Mouse (Mus musculus) MEL-GATA-1-ER (cell line): ENCODE data around the gene Polr3h.
"Not testable (repeated sequence)": the region's sequence is repeated elsewhere in the genome, so short reads cannot be mapped to it uniquely, and the experiment has no call there.

Experiments used
- DNase-seq: peaks from one replicate; pipeline ENCODE4 v3.0.0-alpha.2; 2012; ENCODE audit warnings: low read depth; ENCODE audit errors: extremely low read depth

The Polr3h gene

GRCm38 (mm10) chr15:81917621-81918463, 8.2 kb downstream of the Polr3h start:
- peak; percentile 23 for DNase-seq

GRCm38 (mm10) chr15:81917201-81917600, 8.8 kb downstream of the Polr3h start:
- DNase-seq, result no peak

DNA sequence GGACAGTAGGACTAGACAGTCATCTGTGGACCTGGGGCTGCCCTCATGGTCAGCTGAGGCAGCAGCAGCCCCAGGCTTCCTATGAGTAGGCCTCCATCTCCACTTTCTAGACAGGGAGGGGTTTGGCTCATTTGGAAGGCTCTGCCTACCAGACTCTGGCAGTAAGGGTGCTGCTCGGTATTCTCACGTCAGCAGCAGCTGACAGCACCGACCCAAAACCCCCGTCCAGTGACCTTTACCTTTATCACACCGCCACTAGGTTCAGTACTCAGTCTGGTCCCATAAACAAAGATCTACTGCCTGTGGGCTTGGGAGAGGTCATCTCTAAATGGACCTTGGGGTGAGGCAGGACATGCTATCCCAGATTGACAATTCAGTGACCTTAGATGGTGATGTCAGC, 10.4 kb downstream of the Polr3h start:
- DNase-seq, result no peak

DNA sequence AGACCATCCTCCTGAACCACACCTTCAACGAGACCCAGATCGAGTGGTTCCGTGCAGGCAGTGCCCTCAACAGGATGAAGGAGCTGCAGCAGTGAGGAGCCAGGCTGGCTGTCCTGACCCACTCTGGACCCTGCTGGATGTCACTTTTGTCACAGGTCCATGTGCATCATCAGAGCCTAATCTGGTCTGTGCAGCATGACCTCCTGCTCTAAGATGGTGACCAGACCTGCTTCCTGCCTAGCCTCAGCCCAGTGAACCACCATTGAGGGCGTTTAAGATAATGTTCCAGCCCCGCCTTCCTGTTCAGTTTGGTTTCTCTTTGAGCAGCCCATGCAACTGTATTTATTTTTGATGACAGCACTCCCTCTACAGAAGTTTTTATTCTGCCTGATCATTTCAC, 11.4 kb downstream of the Polr3h start:
- no peak for DNase-seq

DNA sequence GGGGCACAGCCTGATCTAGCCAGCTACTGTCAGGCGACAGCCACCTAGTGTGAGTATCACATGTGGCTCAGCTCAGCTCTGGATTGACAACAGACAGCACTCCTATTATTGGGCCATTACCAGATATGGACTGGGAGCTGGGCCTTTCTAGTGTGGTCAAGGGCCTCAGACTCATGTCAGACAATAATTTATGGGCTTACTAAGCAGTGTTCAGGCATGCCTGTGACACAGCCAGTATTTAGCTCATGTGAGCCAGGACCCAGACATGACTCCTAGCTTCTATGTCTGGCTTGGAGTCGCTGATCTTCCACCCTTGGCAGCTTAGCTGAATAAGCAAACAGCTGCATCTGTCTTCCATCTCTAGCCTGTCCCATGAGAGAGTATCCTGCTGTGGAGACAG, 13.5 kb downstream of the Polr3h start:
- no peak for DNase-seq

DNA sequence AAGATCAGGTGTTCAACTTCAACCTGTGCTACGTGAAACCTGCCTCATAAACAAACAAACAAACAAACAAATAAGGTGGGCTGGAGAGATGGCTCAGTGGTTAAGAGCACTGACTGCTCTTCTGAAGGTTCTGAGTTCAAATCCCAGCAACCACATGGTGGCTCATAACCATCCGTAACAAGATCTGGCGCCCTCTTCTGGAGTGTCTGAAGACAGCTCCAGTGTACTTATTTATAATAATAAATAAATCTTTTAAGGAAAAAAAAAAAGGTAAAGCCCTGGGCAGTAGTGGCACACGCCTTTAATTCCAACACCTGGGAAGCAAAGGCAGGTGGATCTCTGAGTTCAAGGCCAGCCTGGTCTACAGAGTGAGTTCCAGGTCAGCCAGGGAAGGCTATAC, 17.3 kb downstream of the Polr3h start:
- DNase-seq, result not testable (repeated sequence)

GRCm38 (mm10) chr15:81907953-81908352, 18.1 kb downstream of the Polr3h start:
- no peak for DNase-seq

DNA sequence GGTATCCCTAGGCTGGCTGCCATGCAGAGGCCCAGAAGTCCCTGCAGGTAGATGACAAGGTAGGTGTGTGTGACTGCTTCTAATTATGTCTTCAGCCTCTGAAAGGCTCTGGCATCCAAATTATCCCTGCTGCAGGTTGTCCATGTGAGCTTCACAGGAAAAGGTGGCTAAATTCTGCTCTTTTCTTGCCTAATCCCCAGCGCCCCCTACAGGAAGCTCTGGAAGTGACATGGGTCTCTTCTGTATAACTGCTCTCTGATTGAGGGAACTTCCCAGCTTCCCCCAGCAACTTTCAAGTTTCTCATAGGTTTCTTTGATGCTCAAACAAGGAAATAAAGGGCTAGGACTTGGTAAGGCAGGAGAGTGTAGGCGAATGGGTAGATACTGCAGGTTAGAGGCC, 21.1 kb downstream of the Polr3h start:
- peak; percentile 35 for DNase-seq

GRCm38 (mm10) chr15:81898751-81899150, 27.3 kb downstream of the Polr3h start:
- DNase-seq, result no peak

GRCm38 (mm10) chr15:81897607-81898285, 28.3 kb downstream of the Polr3h start:
- DNase-seq, result no peak

GRCm38 (mm10) chr15:81896407-81896806, 29.6 kb downstream of the Polr3h start:
- no peak for DNase-seq

DNA sequence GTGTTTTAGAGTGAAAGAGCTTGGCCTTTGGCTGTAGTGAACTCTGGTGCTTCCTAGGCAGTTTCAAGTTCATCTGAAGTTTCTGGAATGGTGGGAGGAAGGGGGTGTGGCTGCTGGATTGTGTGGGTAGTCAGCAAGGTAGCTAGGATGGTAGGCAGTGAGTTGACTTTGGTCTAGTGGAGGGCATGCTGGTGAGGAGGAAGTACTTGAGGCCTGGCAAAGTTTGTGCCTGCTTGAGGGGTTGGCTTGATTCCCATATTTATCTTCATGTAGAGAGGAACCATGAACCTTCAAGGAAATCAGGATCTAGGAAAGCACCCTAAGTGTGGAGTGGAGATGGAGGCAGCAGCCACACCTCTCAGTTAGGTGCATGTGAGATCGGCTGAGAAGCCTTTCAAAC, 32.0 kb downstream of the Polr3h start:
- DNase-seq, result no peak

- DNase-seq, result peak; percentile 14
These were observed 34.0 kb downstream of the Polr3h start for GRCm38 (mm10) chr15:81891822-81892580.

GRCm38 (mm10) chr15:81891140-81891802, 34.8 kb downstream of the Polr3h start:
- DNase-seq, result no peak

- DNase-seq, result no peak
These were observed 36.9 kb downstream of the Polr3h start for GRCm38 (mm10) chr15:81889175-81889574.

- DNase-seq, result no peak
These were observed 39.1 kb downstream of the Polr3h start for GRCm38 (mm10) chr15:81886795-81887550.

DNA sequence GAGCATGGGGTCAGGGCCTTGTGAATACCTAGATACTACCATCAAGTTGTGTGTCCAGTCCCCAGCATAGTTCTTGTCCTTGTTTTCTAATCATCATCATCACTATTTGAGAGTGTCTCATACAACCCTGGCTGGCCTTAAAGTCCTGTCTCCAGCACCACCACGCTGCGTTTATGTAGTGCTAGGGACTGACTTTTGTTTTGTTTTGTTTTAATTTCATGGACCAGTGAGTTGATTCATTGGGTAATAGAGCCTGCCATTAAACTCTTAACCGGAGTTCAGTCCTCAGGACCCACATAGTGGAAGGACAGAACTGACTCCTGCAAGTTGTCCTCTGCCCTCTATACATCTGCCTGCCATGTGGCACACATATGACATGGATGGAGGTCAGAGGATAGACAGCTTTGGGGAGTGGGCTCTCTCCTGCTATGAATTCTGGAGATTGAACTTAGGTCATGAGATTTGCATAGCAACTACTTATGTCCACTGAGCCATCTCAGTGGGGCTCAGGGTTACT, 40.6 kb downstream of the Polr3h start:
- DNase-seq, result no peak

GRCm38 (mm10) chr15:81882348-81882747, 43.7 kb downstream of the Polr3h start:
- no peak for DNase-seq

GRCm38 (mm10) chr15:81879531-81880401, 46.3 kb downstream of the Polr3h start:
- no peak for DNase-seq
